Mouse (Mus musculus) forebrain, postnatal 0 days (tissue): ENCODE results near the gene Ly6g6d. TPM values are rescaled to one million over a fixed set of nuclear protein-coding genes. Genes with fewer than 3 reads are reported as not detected.
A peak's percentile ranks its signal among the peaks of the same experiment; 100 is the strongest.

Experiments used
- ATAC-seq: fragments of 200-750 bp; cut with Nextera tagmentation; 2 replicates; pipeline ENCODE4 v1.8.0; 2017; ENCODE audit warnings: mild to moderate bottlenecking, moderate library complexity
- DNase-seq: peaks from one replicate; pipeline ENCODE4 v3.0.0-alpha.2; 2015
- H3K27ac ChIP-seq: fragments of 300-500 bp; sonication (generic); 2 replicates; pipeline ENCODE4 v1.5.1; 2014; ENCODE audit warnings: low read depth, mild to moderate bottlenecking, antibody characterized with exemption, low read length, moderate library complexity, mixed read lengths
- H3K27me3 ChIP-seq: fragments of 300-500 bp; sonication (generic); 2 replicates; pipeline ENCODE4 v1.6.1; 2014; ENCODE audit warnings: mild to moderate bottlenecking, low read length, mixed read lengths; ENCODE audit not compliant: insufficient read depth
- H3K36me3 ChIP-seq: fragments of 300-500 bp; sonication (generic); 2 replicates; pipeline ENCODE4 v1.6.1; 2014; ENCODE audit warnings: mild to moderate bottlenecking, moderate library complexity; ENCODE audit not compliant: insufficient read depth
- H3K4me1 ChIP-seq: fragments of 300-500 bp; sonication (generic); 2 replicates; pipeline ENCODE4 v1.6.1; 2014; ENCODE audit warnings: antibody characterized with exemption; ENCODE audit not compliant: insufficient read depth
- H3K4me2 ChIP-seq: fragments of 300-500 bp; sonication (generic); 2 replicates; pipeline ENCODE4 v1.6.1; 2014; ENCODE audit warnings: low read depth, mild to moderate bottlenecking, moderate library complexity
- H3K4me3 ChIP-seq: fragments of 300-500 bp; sonication (generic); 2 replicates; pipeline ENCODE4 v1.5.1; 2014; ENCODE audit warnings: low read depth, low read length, mixed read lengths
- H3K9ac ChIP-seq: fragments of 300-500 bp; sonication (generic); 2 replicates; pipeline ENCODE4 v1.6.1; 2014; ENCODE audit warnings: mild to moderate bottlenecking
- H3K9me3 ChIP-seq: fragments of 300-500 bp; sonication (generic); 2 replicates; pipeline ENCODE4 v1.6.1; 2016; ENCODE audit warnings: low read length
- CTCF ChIP-seq: sonication (generic); IDR thresholded peaks from 2 replicates; pipeline ENCODE4 v1.5.1; 2016; ENCODE audit warnings: antibody characterized with exemption, control low read depth, low read depth
- WGBS: fragments of 180-500 bp; shearing (Covaris S2); extraction: QIAGEN DNeasy Blood & Tissue Kit; methylation state at CpG from one replicate; pipeline ENCODE4 v1.1.7; 2014; 5-methylcytosine and 5-hydroxymethylcytosine counted together
- polyA plus RNA-seq: library from polyadenylated mRNA; unstranded; fragments of >200 nt; fragmentation: Nextera tagmentation; extraction: Ambion mirVana; gene quantifications from 2 replicates; pipeline ENCODE4 v1.2.1, GENCODE M21; 2015
- total RNA-seq: library from RNA; depleted of rRNA; stranded (reverse); fragments of >200 nt; gene quantifications from 2 replicates; pipeline ENCODE4 v1.2.3, GENCODE M21; 2014

Ly6g6d gene
- total and polyA plus RNA-seq, 2 experiments from 2014 or later: 1.6 TPM; not detected in 1

GRCm38 (mm10) chr17:35029691-35030532 is 48.0 kb downstream of the Ly6g6d start:
- Histone ChIP-seq H3K27me3 (no peaks in the 10 kb centered on the region), H3K4me3 (no peak overlapping the region), H3K4me2 (0 out of 2 replicates have a peak overlapping the region, but pooled peaks have one; percentile 8), H3K4me1 (no peaks in the 10 kb centered on the region), H3K36me3 (no peaks in the 10 kb centered on the region), H3K9me3 (no peaks in the 10 kb centered on the region), H3K27ac (no peak overlapping the region), H3K9ac (no peak overlapping the region)
- DNase-seq: peak; percentile 38
- ATAC-seq: 0 out of 2 replicates have a peak, but pooled peaks have one; percentile 26
- 35% methylated on average over 19 of the region's 19 CpGs for WGBS
- peak; percentile 64 for TF ChIP-seq CTCF

GRCm38 (mm10) chr17:35028315-35028714 is 49.5 kb downstream of the Ly6g6d start:
- H3K36me3 ChIP-seq: no peaks in the 10 kb centered on the region
- no peak overlapping the region for H3K27ac ChIP-seq
- H3K4me2 ChIP-seq: no peak overlapping the region
- no peak overlapping the region for H3K9ac ChIP-seq
- no peaks in the 10 kb centered on the region for H3K9me3 ChIP-seq
- no peaks in the 10 kb centered on the region for H3K27me3 ChIP-seq
- ATAC-seq (no peak), DNase-seq (no peak)
- 73% methylated on average over 2 of the region's 2 CpGs for WGBS
- no peaks in the 10 kb centered on the region for H3K4me1 ChIP-seq
- no peak overlapping the region for H3K4me3 ChIP-seq
- no peak for TF ChIP-seq CTCF

DNA sequence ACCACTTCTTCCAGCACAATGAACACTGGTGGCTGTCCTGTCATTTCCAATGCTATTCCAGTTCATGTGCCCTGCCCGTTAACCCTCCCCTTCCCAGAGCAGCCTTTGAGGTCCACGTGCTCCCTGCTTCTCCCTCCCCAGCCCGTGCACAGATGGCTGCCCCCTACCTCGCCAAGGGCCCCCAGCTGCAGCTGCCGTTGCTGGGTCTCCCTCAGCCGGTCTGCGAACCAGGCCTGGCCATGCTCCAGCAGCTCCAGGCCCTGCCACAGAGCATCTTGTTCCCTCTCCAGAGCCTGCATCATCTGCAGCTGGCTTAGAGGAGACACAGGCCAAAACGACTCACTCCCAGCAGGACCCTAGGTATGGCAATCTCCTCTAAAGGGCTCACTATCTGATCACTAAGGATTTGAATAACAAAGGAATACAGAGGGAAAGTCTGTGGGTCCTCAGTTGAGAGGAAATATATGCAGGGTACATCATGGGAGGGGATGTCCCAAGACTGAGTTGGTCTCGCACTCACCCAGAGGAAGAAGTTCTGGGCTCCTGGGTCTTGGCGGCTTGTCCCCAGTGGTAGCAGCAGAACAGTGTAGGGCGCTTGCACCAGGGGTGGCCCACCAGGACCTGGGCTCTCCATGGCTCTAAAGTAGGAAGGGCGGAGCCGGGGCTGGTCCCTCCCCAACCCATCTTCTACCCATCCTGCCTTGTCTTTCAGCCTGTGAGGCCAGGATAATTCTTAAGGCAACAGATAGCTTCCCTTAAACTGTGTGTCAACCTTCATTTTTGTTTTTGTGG is 50.4 kb downstream of the Ly6g6d start, which contains the start of gene Sapcd1:
TSS of gene Sapcd1 (minus strand) at position 740 of the 792 bp plus-strand sequence.
- H3K4me2 ChIP-seq: no peak within 1 kb of the TSS
- H3K9ac ChIP-seq: no peak within 1 kb of the TSS
- peak; percentile 81 for ATAC-seq

DNA sequence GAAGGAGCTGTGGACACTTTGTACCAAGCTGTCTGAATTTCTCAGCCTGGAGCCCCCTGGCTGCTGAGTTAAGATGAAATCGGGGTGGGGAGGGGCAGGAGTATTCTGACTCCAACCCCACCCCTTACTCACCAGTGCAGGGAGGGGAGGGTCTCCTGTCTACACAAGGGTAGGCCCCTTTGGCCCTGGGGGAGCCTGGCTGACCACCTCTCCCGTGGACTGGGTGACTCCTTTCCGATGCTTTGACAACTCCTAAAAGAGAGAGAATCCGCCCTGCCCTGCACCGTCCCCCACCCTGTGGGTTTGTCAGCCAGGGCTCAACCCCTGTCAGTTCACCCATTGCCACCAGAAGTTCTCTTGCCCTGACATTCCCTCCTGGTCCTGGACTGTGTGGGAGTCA is 51.7 kb downstream of the Ly6g6d start:
- peaks cover 4% of the 10 kb centered on the region; the same call in 1 of the 2 replicates for H3K4me1 ChIP-seq
- H3K9me3 ChIP-seq: no peaks in the 10 kb centered on the region
- DNase-seq: no peak
- H3K9ac ChIP-seq: no peak overlapping the region
- H3K4me2 ChIP-seq: no peak overlapping the region
- H3K4me3 ChIP-seq: no peak overlapping the region
- no peaks in the 10 kb centered on the region for H3K27me3 ChIP-seq
- 73% methylated on average over 5 of the region's 5 CpGs for WGBS
- H3K36me3 ChIP-seq: no peaks in the 10 kb centered on the region
- H3K27ac ChIP-seq: no peak overlapping the region
- peak; percentile 14; the same call in 1 of the 2 replicates for TF ChIP-seq CTCF
- no peak for ATAC-seq

More for the DNA sequence above, 50.4 kb downstream of the Ly6g6d start, which contains the start of gene Sapcd1:
- H3K4me3 ChIP-seq: no peak within 1 kb of the TSS
- no peaks in the 10 kb centered on the region for H3K4me1 ChIP-seq
- H3K36me3 ChIP-seq: no peaks in the 10 kb centered on the region
- no peak for TF ChIP-seq CTCF
- no peaks in the 10 kb centered on the region for H3K27me3 ChIP-seq
- 28% methylated on average over 13 of the region's 13 CpGs for whole genome bisulfite sequencing
- peak within 1 kb of the TSS; percentile 45; the same call in 1 of the 2 replicates for H3K27ac ChIP-seq
- peak; percentile 68 for DNase-seq
- H3K9me3 ChIP-seq: no peaks in the 10 kb centered on the region

GRCm38 (mm10) chr17:35024691-35025488 is 53.0 kb downstream of the Ly6g6d start:
- Histone ChIP-seq H3K9ac (no peak overlapping the region), H3K27ac (no peak overlapping the region), H3K9me3 (no peaks in the 10 kb centered on the region), H3K36me3 (no peaks in the 10 kb centered on the region), H3K27me3 (no peaks in the 10 kb centered on the region; the same call in 1 of the 2 replicates), H3K4me2 (no peak overlapping the region), H3K4me3 (no peak overlapping the region), H3K4me1 (peaks cover 4% of the 10 kb centered on the region; the same call in 1 of the 2 replicates)
- ATAC-seq (no peak), DNase-seq (no peak)
- TF ChIP-seq CTCF: no peak
- whole genome bisulfite sequencing: 64% methylated on average over 8 of the region's 10 CpGs

DNA sequence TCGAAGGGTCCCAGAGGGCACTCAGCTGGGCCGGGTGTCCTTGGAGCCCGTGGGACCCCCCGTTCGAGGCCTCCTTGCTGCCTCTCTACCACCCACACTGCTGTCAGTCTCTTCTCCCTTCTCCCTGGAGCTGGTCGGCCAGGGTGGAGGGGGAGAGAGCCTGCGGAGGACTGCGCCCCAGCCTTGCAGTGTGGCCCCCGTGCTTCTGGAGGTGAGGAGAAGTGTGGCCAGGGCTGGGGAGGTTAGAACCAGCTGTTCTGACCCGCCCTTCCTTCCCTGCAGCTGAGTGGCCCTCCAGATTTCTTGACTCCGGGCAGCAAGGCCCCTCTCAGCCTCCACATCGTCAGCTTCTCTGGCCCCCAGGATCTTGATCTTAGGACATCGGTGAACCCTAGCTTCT is 53.6 kb downstream of the Ly6g6d start:
- Histone ChIP-seq H3K36me3 (no peaks in the 10 kb centered on the region), H3K9ac (no peak overlapping the region), H3K4me1 (peaks cover 4% of the 10 kb centered on the region; the same call in 1 of the 2 replicates), H3K27ac (no peak overlapping the region), H3K4me2 (no peak overlapping the region), H3K4me3 (no peak overlapping the region), H3K9me3 (no peaks in the 10 kb centered on the region), H3K27me3 (no peaks in the 10 kb centered on the region; the same call in 1 of the 2 replicates)
- no peak for ATAC-seq
- TF ChIP-seq CTCF: no peak
- no peak for DNase-seq
- WGBS: 83% methylated on average over 12 of the region's 13 CpGs
